Mouse (Mus musculus): Measurements from ENCODE around the gene Prps1. TPM values are rescaled to one million over a fixed set of nuclear protein-coding genes. Genes with fewer than 3 reads are reported as not detected.

The Prps1 gene
- total and polyA plus RNA-seq, 3 experiments, result 14.9 to 28.0 (median 24.5) TPM

DNA sequence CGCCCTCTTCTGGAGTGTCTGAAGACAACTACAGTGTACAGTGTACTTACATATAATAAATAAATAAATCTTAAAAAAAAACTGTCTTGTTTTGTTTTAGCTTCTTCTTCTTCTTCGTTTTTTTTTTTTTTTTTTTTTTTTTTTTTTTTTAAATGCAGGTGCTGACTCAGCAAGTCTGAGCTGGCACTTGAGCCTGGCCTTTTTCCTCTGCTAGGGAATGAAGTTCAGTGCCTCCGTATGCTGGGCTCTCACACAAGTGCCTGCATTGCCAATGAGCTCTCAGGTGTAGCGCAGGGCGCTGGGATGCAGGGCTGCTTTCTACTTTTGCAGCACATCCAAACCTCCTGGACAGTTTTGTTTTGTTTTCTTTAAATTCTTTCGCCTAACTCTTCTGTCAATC lies 53.4 kb downstream of the Prps1 start:
- no peaks in the 10 kb centered on the region for H3K79me2 ChIP-seq (replicated peaks; ENCODE audit: control insufficient read depth, insufficient read depth, low read length)
- no peak for TF ChIP-seq POLR2A (IDR thresholded peaks at IDR 0.05; ENCODE audit: insufficient read depth, low read depth, low read length)
- no peak for TF ChIP-seq CTCF (IDR thresholded peaks at IDR 0.05)
- no peak for TF ChIP-seq EP300 (IDR thresholded peaks at IDR 0.05; ENCODE audit: insufficient read depth, low read depth, low read length)
- 62% methylated on average over 6 of the region's 6 CpGs for WGBS
- peaks cover 3% of the 10 kb centered on the region for H3K36me3 ChIP-seq (ENCODE audit: control insufficient read depth, insufficient read depth, low read length)
- H3K9ac ChIP-seq (ENCODE audit: low read depth, low read length), result 0 out of 2 replicates have a peak overlapping the region, but pooled peaks have one; percentile 31
- H3K4me1 ChIP-seq (ENCODE audit: control insufficient read depth, insufficient read depth, low read length), result peaks cover 19% of the 10 kb centered on the region
- H3K27ac ChIP-seq, result peak overlapping the region; percentile 46
- H3K27me3 ChIP-seq (ENCODE audit: control insufficient read depth, insufficient read depth, low read length), result no peaks in the 10 kb centered on the region
- H3K4me3 ChIP-seq, result no peak overlapping the region
- no peak for DNase-seq
- intact Hi-C loops (cut with DNase I), result no loop called here

DNA sequence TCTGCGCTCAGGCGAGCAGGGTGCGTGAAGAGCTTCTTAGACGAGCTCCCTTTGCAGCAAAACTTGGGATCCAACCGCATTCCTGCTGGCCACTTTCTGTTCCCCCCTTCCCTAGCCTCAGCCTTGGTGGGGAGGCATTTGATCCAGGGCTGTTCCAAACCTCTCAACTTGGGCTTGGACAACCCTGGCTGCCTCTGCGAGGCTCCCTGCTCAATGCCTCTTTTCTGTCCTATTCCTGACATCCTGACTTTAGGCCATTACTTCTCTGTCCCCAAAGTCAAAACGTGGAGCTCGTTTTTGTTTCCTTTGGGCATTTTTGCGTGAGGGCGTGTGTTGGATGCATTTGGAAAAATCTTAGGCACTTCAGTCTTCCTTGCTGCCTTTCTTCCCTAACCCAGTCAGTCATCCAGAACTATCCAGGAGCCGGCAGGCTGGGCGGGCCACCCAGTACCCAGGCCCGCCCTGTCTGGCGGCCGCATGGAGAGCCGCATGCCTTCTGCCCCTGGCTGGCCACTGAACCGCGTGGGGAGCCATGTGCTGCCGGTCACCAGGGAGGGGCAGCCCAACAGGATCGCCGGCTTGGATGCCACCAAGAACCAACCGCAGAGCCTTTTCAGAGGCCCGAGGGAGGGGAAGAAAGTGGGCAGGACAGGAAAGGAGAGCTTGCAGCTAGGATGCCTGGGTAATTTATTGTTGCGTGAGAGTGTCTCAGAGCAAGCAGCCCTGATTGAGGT lies 54.5 kb downstream of the Prps1 start:
- 37% methylated on average over 24 of the region's 24 CpGs for WGBS
- peak overlapping the region; percentile 39 for H3K9ac ChIP-seq (ENCODE audit: low read depth, low read length)
- intact Hi-C loops (cut with DNase I), result loop anchor here (1.0 kb wide), 1 partner anchor 9 kb away; no protein-coding TSS in a partner anchor
- H3K27ac ChIP-seq, result peak overlapping the region; percentile 46
- no peaks in the 10 kb centered on the region for H3K27me3 ChIP-seq (ENCODE audit: control insufficient read depth, insufficient read depth, low read length)
- peaks cover 16% of the 10 kb centered on the region for H3K4me1 ChIP-seq (ENCODE audit: control insufficient read depth, insufficient read depth, low read length)
- H3K36me3 ChIP-seq (ENCODE audit: control insufficient read depth, insufficient read depth, low read length), result peaks cover 3% of the 10 kb centered on the region
- peak overlapping the region; percentile 23; the same call in 1 of the 2 replicates for H3K4me3 ChIP-seq
- peak; percentile 44 for TF ChIP-seq POLR2A (IDR thresholded peaks at IDR 0.05; ENCODE audit: insufficient read depth, low read depth, low read length)
- TF ChIP-seq CTCF (IDR thresholded peaks at IDR 0.05), result no peak
- peak; percentile 85 to 87 for DNase-seq
- no peaks in the 10 kb centered on the region for H3K79me2 ChIP-seq (replicated peaks; ENCODE audit: control insufficient read depth, insufficient read depth, low read length)

DNA sequence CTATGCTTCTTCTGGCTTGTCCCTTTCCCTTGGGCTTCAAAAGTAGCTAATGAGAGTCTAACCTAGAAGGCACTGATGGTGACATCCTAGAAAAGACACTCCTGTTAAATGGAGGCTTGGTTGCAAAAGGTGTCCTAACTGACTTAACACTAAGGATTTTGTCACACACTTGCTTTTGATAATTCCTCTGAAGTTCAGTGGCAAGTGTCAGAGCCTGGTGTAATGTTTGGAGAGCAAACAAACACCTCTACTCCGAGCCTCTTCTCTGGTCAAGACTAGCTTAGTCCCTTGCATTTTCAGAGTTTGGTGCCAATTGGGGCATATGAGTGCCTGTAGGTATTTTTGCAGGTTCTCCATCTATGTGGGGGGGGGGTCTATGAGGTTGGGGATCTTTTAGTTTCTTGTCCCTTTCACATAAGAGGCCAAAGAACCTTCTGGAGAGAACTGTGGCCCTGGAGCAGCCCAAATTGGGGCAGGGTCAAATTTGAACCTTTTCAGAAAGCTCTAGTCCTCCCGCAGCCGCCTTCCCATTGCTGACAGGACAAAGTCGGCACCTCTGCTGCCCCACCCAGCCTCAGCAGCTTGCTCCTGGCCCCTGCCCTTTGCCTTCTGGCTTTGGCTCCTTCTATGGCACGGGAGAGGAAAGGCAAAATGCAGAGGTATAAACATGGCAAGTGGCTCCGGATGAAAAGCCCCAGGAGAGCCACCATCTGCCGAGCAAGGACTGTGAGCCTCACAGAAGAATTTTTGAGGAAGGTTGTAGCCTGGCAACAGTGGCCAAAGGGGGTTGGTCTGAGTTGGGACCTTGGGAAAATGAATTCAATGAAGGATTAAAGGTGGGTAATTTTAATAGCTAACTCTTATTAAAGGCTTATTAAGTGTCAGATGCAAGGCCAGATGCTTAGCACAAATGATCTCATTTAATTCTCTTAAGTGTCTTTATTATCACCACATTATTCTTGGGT lies 55.6 kb downstream of the Prps1 start:
- Histone ChIP-seq H3K4me1 (ENCODE audit: control insufficient read depth, insufficient read depth, low read length) (peaks cover 13% of the 10 kb centered on the region), H3K27me3 (ENCODE audit: control insufficient read depth, insufficient read depth, low read length) (no peaks in the 10 kb centered on the region), H3K36me3 (ENCODE audit: control insufficient read depth, insufficient read depth, low read length) (peaks cover 3% of the 10 kb centered on the region), H3K9ac (ENCODE audit: low read depth, low read length) (peak overlapping the region; percentile 30; the same call in 1 of the 2 replicates), H3K79me2 (replicated peaks; ENCODE audit: control insufficient read depth, insufficient read depth, low read length) (no peaks in the 10 kb centered on the region), H3K4me3 (no peak overlapping the region; the same call in 1 of the 2 replicates), H3K27ac (peak overlapping the region; percentile 46)
- TF ChIP-seq EP300 (IDR thresholded peaks at IDR 0.05; ENCODE audit: insufficient read depth, low read depth, low read length) (no peak), POLR2A (IDR thresholded peaks at IDR 0.05; ENCODE audit: insufficient read depth, low read depth, low read length) (no peak), CTCF (IDR thresholded peaks at IDR 0.05) (no peak)
- intact Hi-C loops (cut with DNase I), result loop anchor here (1.0 kb wide), 1 partner anchor 8 kb away; no protein-coding TSS in a partner anchor
- no peak for DNase-seq
- whole genome bisulfite sequencing, result 64% methylated on average over 7 of the region's 7 CpGs

- Histone ChIP-seq H3K27me3 (ENCODE audit: control insufficient read depth, insufficient read depth, low read length) (no peaks in the 10 kb centered on the region), H3K27ac (peak overlapping the region; percentile 43), H3K4me1 (ENCODE audit: control insufficient read depth, insufficient read depth, low read length) (peaks cover 13% of the 10 kb centered on the region), H3K9ac (ENCODE audit: low read depth, low read length) (no peak overlapping the region), H3K36me3 (ENCODE audit: control insufficient read depth, insufficient read depth, low read length) (peaks cover 3% of the 10 kb centered on the region), H3K79me2 (replicated peaks; ENCODE audit: control insufficient read depth, insufficient read depth, low read length) (no peaks in the 10 kb centered on the region), H3K4me3 (no peak overlapping the region)
- WGBS, result 53% methylated on average over 2 of the region's 2 CpGs
- intact Hi-C loops (cut with DNase I), result no loop called here
- peak; percentile 69 to 75 for DNase-seq
- TF ChIP-seq EP300 (IDR thresholded peaks at IDR 0.05; ENCODE audit: insufficient read depth, low read depth, low read length) (peak; percentile 97), POLR2A (IDR thresholded peaks at IDR 0.05; ENCODE audit: insufficient read depth, low read depth, low read length) (peak; percentile 53), CTCF (IDR thresholded peaks at IDR 0.05) (no peak)
Observed at GRCm38 (mm10) chrX:140513379-140513778, 57.0 kb downstream of the Prps1 start.

GRCm38 (mm10) chrX:140518351-140518750 lies 61.9 kb downstream of the Prps1 start:
- no peak for TF ChIP-seq CTCF (IDR thresholded peaks at IDR 0.05)
- no peak for TF ChIP-seq EP300 (IDR thresholded peaks at IDR 0.05; ENCODE audit: insufficient read depth, low read depth, low read length)
- 91% methylated on average over 8 of the region's 8 CpGs for WGBS
- Histone ChIP-seq H3K27ac (no peak overlapping the region), H3K9ac (ENCODE audit: low read depth, low read length) (no peak overlapping the region), H3K4me3 (no peak overlapping the region), H3K79me2 (replicated peaks; ENCODE audit: control insufficient read depth, insufficient read depth, low read length) (no peaks in the 10 kb centered on the region), H3K27me3 (ENCODE audit: control insufficient read depth, insufficient read depth, low read length) (no peaks in the 10 kb centered on the region), H3K36me3 (ENCODE audit: control insufficient read depth, insufficient read depth, low read length) (peaks cover 5% of the 10 kb centered on the region), H3K4me1 (ENCODE audit: control insufficient read depth, insufficient read depth, low read length) (peaks cover 5% of the 10 kb centered on the region)
- DNase-seq, result no peak
- intact Hi-C loops (cut with DNase I), result no loop called here
